Mouse (Mus musculus) liver, postnatal 0 days (tissue): ENCODE results near the gene Atmin.

Source experiments
- CTCF ChIP-seq: sonication (generic); IDR thresholded peaks from 2 replicates; pipeline ENCODE4 v1.5.1; 2016; ENCODE audit warnings: antibody characterized with exemption, low read depth
- EP300 ChIP-seq: IDR thresholded peaks from 2 replicates; pipeline ENCODE4 v1.6.1; 2016; ENCODE audit warnings: antibody characterized with exemption, low read depth, mild to moderate bottlenecking

- no peak for TF ChIP-seq EP300
- no peak for TF ChIP-seq CTCF
Measured at GRCm38 (mm10) chr8:116904736-116905135, 38.5 kb upstream of the Atmin start.
